Mouse (Mus musculus): ENCODE data around the gene Zfp568. TPM values are rescaled to one million over a fixed set of nuclear protein-coding genes. Genes with fewer than 3 reads are reported as not detected.

The Zfp568 gene
- total RNA-seq, 4 experiments from 2014 or later = 10.7 to 13.1 (median 11.9) TPM

GRCm38 (mm10) chr7:30060341-30060740 is 76.6 kb downstream of the Zfp568 start:
- no peak for DNase-seq

DNA sequence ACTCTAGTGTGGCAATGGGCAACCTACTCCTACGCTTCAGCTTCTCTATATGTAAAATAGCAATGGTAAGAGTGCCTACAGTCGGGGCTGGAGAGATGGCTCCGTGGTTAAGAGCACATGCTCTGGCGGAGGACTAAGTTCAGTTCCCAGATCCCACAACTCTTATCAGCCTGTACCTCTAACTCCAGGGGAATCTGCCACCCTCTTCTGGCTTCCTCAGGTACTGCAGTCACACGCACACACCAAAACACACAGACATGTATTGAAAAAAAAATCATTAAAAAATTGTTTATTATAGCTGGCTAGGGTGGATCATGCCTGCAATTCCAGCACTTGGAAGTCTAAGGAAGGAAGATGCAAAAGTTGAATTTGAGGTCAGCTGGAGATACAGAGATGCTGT is 78.7 kb downstream of the Zfp568 start:
- no peak for DNase-seq

DNA sequence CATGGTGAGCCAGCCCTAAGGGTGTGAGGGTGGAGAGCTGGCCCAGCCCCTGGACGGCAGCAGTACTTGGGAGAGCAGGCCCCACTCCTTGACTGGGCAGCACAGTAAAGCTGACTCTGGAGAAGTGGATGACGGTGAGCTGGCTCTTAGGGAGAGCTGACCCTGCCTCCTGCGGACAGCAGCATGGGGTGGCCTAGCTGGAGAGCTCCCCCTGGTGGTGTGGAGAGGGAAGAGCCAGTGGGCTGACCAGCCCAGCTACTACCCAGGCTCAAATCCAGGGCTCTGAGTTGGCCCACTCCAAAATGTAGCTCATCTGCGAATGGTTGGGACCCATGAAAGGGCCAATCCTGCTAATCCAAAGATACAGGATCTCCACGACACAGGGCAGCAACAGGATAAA is 80.9 kb downstream of the Zfp568 start:
- DNase-seq = no peak

DNA sequence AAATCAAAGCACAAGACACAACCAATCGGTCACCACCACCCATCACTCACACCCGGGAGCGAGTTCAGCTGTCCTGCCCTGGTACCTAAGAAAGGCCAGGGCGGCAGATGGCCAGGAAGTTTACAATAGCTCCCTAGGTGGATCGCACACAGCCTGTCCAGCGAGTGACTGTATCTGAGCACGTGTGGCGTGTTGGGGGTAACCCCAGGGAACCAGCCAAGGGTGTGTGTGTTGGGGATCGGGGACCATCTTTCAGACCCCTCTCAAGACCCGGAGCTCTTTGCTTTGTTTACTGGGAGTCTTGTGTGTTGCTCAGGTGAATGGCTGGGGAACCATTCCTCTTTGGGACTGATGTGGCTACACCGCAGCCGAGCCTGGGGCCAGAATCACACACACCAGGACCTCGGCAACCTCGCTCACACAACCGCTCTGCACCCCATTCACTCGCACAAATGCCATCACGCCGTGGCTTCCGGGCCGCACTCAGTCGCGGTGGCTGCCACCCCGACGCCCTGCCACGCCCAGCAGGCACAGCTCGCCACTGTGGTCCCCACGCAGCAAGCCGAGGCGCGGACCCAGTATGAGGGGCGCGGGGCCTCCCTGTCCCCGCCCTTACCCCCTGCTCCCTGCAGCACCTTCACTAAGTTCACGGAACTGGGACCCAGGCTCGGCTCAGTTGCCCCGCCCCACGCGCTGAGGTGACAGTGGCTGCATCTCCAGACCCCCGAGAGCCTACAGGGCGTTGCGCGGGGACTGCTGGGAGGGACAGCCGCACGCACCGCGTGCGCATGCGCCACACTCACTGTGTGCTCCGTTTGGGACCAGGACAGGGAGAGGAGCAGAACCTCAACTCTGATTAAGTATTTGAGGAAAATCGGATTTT is 88.6 kb downstream of the Zfp568 start, which contains the start of gene Zfp82:
Gene Zfp82 (minus strand): TSS at position 755 of the 883 bp plus-strand sequence.
- DNase-seq = peak; percentile 75

Other genes with a start within 250 kb of the Zfp568 start
- 10 to 100 TPM; 13.3 to 17.8 (median 16.4) TPM for gene Zfp84, start 215.4 kb upstream of the Zfp568 start, total RNA-seq (2022)
- 1 to 10 TPM; 3.5 to 5.2 (median 4.2) TPM for gene Zfp30, start 200.0 kb upstream of the Zfp568 start, total RNA-seq (2022)
- gene Zfp790, start 167.8 kb upstream of the Zfp568 start, total RNA-seq (2022) = 10 to 100 TPM; 18.3 to 25.2 (median 21.9) TPM
- gene Zfp940, start 130.3 kb upstream of the Zfp568 start, total RNA-seq (2022) = 1 to 10 TPM in 3 of 4 experiments, under 1 TPM in 1; 0.94 to 1.7 (median 1.2) TPM
- 1 to 10 TPM; 5.4 to 9.8 (median 8.1) TPM for gene Zfp420, start 124.0 kb upstream of the Zfp568 start, total RNA-seq (2022)
- gene Zfp27, start 77.4 kb upstream of the Zfp568 start, total RNA-seq (2022) = 10 to 100 TPM; 10.4 to 16.1 (median 11.8) TPM
- 10 to 100 TPM in 2 of 4 experiments, 1 to 10 TPM in 2; 6.6 to 11.0 (median 8.9) TPM for gene Zfp383, start 75.7 kb upstream of the Zfp568 start, total RNA-seq (2022)
- gene Zfp74, start 29.9 kb upstream of the Zfp568 start, total RNA-seq (2022) = 10 to 100 TPM; 11.0 to 14.6 (median 12.1) TPM
- 1 to 10 TPM; 3.7 to 6.6 (median 4.9) TPM for gene Zfp14, start 67.4 kb downstream of the Zfp568 start, total RNA-seq (2022)
- gene Zfp82, start 88.9 kb downstream of the Zfp568 start, total RNA-seq (2022) = 1 to 10 TPM in 3 of 4 experiments, under 1 TPM in 1; 0.86 to 3.3 (median 2.8) TPM
- 1 to 10 TPM in 1 of 4 experiments, under 1 TPM in 1, not detected in 2; 0.48 to 2.2 TPM for gene Gm26920, start 106.5 kb downstream of the Zfp568 start, total RNA-seq (2022)
- gene Zfp566, start 106.6 kb downstream of the Zfp568 start, total RNA-seq (2022) = 1 to 10 TPM; 1.9 to 4.7 (median 4.1) TPM
- gene Zfp260, start 110.8 kb downstream of the Zfp568 start, total RNA-seq (2022) = 10 to 100 TPM; 39.9 to 66.1 (median 44.5) TPM
- gene Zfp382, start 138.0 kb downstream of the Zfp568 start, total RNA-seq (2022) = 1 to 10 TPM; 3.6 to 5.7 (median 4.5) TPM
- gene Zfp146, start 185.8 kb downstream of the Zfp568 start, total RNA-seq (2022) = 10 to 100 TPM; 46.0 to 55.4 (median 54.0) TPM
- gene Cox7a1, start 200.2 kb downstream of the Zfp568 start, total RNA-seq (2022) = 100 to 1,000 TPM in 3 of 4 experiments, 10 to 100 TPM in 1; 65.3 to 235 (median 137) TPM
- 100 to 1,000 TPM; 562 to 740 (median 679) TPM for gene Capns1, start 214.9 kb downstream of the Zfp568 start, total RNA-seq (2022)
- 10 to 100 TPM; 62.8 to 93.8 (median 72.7) TPM for gene Polr2i, start 248.0 kb downstream of the Zfp568 start, total RNA-seq (2022)
- 100 to 1,000 TPM; 102 to 119 (median 108) TPM for gene Tbcb, start 248.3 kb downstream of the Zfp568 start, total RNA-seq (2022)